Mouse (Mus musculus): ENCODE results near the gene Htr5b. TPM values are rescaled to one million over a fixed set of nuclear protein-coding genes. Genes with fewer than 3 reads are reported as not detected.

The Htr5b gene
- polyA plus RNA-seq, 1 experiment = not detected

DNA sequence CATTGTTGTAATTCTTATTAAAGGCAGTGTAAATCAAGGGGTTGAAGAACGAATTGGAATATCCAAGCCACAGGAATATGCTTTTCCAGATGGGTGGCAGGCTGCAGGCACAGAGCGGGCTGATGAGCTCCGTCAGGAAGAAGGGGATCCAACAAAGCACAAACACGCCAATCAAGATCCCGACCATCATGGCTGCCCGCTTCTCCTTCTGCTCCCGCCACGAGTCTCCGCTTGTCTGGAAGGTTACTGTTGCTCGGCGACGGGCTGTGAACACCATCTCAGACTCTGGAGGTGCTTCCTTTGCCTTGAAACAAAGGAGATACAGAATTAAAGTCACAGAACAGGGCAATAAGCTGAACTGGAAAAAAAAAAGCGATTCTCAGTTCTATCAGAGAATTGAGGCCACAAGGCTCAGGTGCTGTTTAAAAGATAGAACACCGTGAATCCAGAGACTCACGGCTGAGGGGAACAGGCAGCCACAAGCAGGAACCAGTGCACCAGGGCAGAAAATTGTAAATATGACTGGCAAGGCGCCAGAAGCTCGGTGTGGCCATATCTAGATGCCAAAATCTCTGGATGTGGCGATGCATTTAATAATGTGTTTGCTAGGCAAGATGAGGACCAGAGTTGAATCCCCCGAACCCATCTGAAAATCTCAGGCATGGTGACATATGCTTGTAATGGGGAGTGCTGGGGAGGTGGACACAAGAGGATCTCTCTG is 17.7 kb downstream of the Htr5b start:
- no peak overlapping the region for H3K4me3 ChIP-seq (ENCODE audit: insufficient read depth, low read depth, low read length)
- H3K4me1 ChIP-seq (ENCODE audit: control insufficient read depth, insufficient read depth, low read length) = no peaks in the 10 kb centered on the region
- WGBS = 70% methylated on average over 19 of the region's 19 CpGs
- no peak overlapping the region for H3K27ac ChIP-seq (ENCODE audit: insufficient read depth, low read depth, low read length)
- no peak for TF ChIP-seq POLR2A (IDR thresholded peaks at IDR 0.05; ENCODE audit: insufficient read depth, low read depth, low read length)
- no peak for TF ChIP-seq CTCF (IDR thresholded peaks at IDR 0.05; ENCODE audit: insufficient read depth, low read depth, low read length)

DNA sequence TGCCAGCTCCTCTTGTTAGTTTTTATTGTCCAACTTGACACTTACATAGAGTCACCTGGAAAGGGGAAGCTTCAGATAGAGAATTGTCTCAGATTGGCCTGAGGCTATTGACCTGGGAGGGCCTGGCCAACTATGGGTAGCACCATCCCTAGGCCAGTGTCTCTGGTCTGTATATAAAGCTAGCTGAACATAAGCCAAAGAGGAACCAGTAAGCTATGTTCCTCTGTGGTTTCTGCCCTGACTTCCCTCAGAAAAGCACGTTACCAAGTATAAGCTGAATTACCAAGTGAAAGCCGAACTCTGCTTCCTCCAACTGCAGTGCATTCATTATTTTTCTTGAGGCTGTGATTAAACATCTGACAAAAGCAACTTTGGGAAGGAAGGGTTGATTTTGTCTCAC is 19.5 kb downstream of the Htr5b start:
- 59% methylated on average over 2 of the region's 2 CpGs for WGBS
- H3K4me3 ChIP-seq (ENCODE audit: insufficient read depth, low read depth, low read length) = no peak overlapping the region
- no peaks in the 10 kb centered on the region for H3K4me1 ChIP-seq (ENCODE audit: control insufficient read depth, insufficient read depth, low read length)
- TF ChIP-seq POLR2A (IDR thresholded peaks at IDR 0.05; ENCODE audit: insufficient read depth, low read depth, low read length) = no peak
- TF ChIP-seq CTCF (IDR thresholded peaks at IDR 0.05; ENCODE audit: insufficient read depth, low read depth, low read length) = no peak
- H3K27ac ChIP-seq (ENCODE audit: insufficient read depth, low read depth, low read length) = no peak overlapping the region

DNA sequence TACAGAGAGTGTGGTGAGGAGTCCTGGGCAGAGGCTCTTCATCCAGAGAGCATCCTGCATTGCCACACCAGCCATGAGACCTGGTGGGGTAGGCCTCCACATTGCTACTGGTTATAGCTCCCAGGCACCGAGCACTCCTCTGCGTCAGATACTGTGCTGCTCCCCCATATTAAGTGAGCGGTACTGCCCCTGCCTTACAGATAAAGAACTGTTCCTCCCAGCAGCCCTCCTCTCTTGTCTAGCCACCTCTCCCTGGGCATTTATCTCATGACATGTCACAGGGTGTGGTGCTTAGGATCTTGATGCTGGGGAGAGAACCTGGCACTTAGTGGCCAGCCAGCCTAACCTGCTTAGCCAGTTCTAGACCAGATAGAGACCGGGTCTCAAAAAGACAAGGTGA is 31.2 kb downstream of the Htr5b start:
- Histone ChIP-seq H3K4me3 (ENCODE audit: insufficient read depth, low read depth, low read length) (no peak overlapping the region), H3K4me1 (ENCODE audit: control insufficient read depth, insufficient read depth, low read length) (no peaks in the 10 kb centered on the region), H3K27ac (ENCODE audit: insufficient read depth, low read depth, low read length) (no peak overlapping the region)
- WGBS = 97% methylated on average over 4 of the region's 4 CpGs
- TF ChIP-seq CTCF (IDR thresholded peaks at IDR 0.05; ENCODE audit: insufficient read depth, low read depth, low read length) (no peak), POLR2A (IDR thresholded peaks at IDR 0.05; ENCODE audit: insufficient read depth, low read depth, low read length) (no peak)

DNA sequence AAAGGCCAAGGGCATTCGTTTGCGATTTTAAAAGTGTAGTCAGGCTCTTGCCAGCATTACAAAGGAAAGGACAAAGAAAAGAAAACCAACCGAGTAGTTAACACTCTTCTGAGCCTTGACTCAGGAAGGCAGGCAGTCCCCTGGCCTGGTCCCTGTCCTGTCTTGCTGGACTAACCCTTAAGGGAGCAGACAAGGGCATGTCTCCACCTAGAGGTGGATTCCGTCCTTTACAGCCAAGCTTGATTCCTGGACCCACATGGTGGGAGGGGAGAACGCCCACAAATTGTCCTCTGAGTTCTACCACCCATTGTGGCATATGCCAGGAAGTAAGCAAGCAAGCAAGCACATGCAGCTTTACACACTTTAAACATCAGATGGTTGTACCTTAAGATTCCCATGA is 38.0 kb downstream of the Htr5b start:
- no peak overlapping the region for H3K4me3 ChIP-seq (ENCODE audit: insufficient read depth, low read depth, low read length)
- H3K4me1 ChIP-seq (ENCODE audit: control insufficient read depth, insufficient read depth, low read length) = no peaks in the 10 kb centered on the region
- no peak overlapping the region for H3K27ac ChIP-seq (ENCODE audit: insufficient read depth, low read depth, low read length)
- no peak for TF ChIP-seq POLR2A (IDR thresholded peaks at IDR 0.05; ENCODE audit: insufficient read depth, low read depth, low read length)
- no peak for TF ChIP-seq CTCF (IDR thresholded peaks at IDR 0.05; ENCODE audit: insufficient read depth, low read depth, low read length)
- 33% methylated on average over 5 of the region's 5 CpGs for WGBS

GRCm38 (mm10) chr1:121486803-121487202 is 41.5 kb downstream of the Htr5b start:
- no peak for TF ChIP-seq POLR2A (IDR thresholded peaks at IDR 0.05; ENCODE audit: insufficient read depth, low read depth, low read length)
- TF ChIP-seq CTCF (IDR thresholded peaks at IDR 0.05; ENCODE audit: insufficient read depth, low read depth, low read length) = no peak
- H3K4me3 ChIP-seq (ENCODE audit: insufficient read depth, low read depth, low read length) = no peak overlapping the region
- H3K4me1 ChIP-seq (ENCODE audit: control insufficient read depth, insufficient read depth, low read length) = no peaks in the 10 kb centered on the region
- H3K27ac ChIP-seq (ENCODE audit: insufficient read depth, low read depth, low read length) = no peak overlapping the region
- 93% methylated on average over 6 of the region's 6 CpGs for WGBS

- H3K27ac ChIP-seq (ENCODE audit: insufficient read depth, low read depth, low read length) = no peak overlapping the region
- 93% methylated on average over 4 of the region's 4 CpGs for WGBS
- peaks cover 6% of the 10 kb centered on the region for H3K4me1 ChIP-seq (ENCODE audit: control insufficient read depth, insufficient read depth, low read length)
- TF ChIP-seq CTCF (IDR thresholded peaks at IDR 0.05; ENCODE audit: insufficient read depth, low read depth, low read length) = no peak
- no peak for TF ChIP-seq POLR2A (IDR thresholded peaks at IDR 0.05; ENCODE audit: insufficient read depth, low read depth, low read length)
- H3K4me3 ChIP-seq (ENCODE audit: insufficient read depth, low read depth, low read length) = no peak overlapping the region
Measured at GRCm38 (mm10) chr1:121483091-121483490, 45.2 kb downstream of the Htr5b start.

DNA sequence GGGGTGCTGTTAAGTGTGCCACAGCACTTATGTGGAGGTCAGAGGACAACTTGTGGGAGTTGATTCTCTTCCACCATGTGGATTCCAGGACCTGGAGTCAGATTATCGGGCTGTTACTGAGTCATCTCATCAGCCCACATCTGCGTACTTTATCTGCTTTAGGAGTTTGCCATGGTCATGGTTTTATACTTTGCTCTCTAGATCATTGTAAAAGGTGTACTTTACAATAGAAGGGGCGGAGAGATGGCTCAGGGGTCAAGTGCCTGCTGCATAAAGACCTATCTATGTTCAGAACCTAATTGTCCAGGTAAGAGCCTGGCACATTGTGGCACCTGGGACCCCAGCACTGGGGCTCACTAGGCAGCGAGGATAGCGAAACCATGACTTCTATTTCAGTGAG is 48.9 kb downstream of the Htr5b start:
- Histone ChIP-seq H3K4me1 (ENCODE audit: control insufficient read depth, insufficient read depth, low read length) (peaks cover 6% of the 10 kb centered on the region), H3K4me3 (ENCODE audit: insufficient read depth, low read depth, low read length) (no peak overlapping the region), H3K27ac (ENCODE audit: insufficient read depth, low read depth, low read length) (no peak overlapping the region)
- TF ChIP-seq POLR2A (IDR thresholded peaks at IDR 0.05; ENCODE audit: insufficient read depth, low read depth, low read length) = no peak
- TF ChIP-seq CTCF (IDR thresholded peaks at IDR 0.05; ENCODE audit: insufficient read depth, low read depth, low read length) = no peak
- WGBS = 82% methylated on average over 5 of the region's 5 CpGs

DNA sequence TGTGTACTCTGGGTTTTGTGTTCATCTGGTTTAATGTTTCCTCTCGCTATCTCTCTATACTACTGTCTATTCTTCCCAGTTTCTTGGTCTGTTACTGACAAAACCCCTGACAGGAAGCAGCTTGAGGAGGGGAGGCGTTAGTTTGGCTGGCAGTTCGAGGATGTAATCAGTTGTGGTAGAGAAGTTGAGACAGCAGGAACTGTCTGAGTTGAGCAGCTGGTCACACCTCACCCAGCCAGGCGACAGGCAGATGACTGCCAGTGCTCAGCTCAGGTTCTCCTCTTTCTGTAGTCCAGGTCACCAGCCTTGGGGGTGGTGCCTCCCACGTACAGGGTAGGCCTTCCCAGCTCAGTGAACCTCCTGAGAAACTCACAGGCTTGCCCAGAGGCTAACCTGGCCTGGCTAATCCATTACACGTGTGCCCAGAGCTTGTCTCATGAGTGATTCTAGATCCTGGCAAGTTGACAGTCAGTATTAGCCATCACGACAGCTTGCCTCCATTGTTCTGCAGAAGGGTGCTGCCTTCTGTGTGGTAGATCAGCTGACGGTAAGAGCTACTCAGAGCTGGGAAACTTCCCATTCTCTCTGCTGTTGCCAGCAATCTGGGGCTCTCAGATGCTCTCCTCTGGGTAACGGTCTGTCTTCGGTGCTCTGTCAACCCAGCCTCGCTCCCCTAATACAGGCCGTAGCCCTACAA is 49.8 kb downstream of the Htr5b start:
- peaks cover 9% of the 10 kb centered on the region for H3K4me1 ChIP-seq (ENCODE audit: control insufficient read depth, insufficient read depth, low read length)
- WGBS = 73% methylated on average over 12 of the region's 12 CpGs
- H3K27ac ChIP-seq (ENCODE audit: insufficient read depth, low read depth, low read length) = peak overlapping the region; percentile 53
- H3K4me3 ChIP-seq (ENCODE audit: insufficient read depth, low read depth, low read length) = no peak overlapping the region
- TF ChIP-seq CTCF (IDR thresholded peaks at IDR 0.05; ENCODE audit: insufficient read depth, low read depth, low read length) (no peak), POLR2A (IDR thresholded peaks at IDR 0.05; ENCODE audit: insufficient read depth, low read depth, low read length) (no peak)

DNA sequence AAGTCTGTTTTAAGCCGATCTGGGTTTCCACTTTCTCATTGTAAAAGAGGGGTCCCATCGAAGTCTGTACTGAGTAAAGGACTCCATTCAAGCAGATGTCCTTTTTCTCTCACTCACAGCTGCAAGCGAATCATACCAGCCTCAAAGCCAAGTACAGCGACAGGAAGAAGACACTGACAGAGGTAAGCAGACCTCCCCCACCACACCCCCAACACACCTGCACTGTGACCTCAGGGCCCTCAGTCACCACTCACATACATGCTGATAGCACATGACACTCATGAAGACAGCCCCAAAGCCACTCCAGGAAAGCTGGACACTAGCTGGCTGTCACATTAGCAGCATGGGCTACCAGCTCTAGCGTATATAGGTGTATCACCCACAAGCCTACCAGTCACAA is 50.5 kb downstream of the Htr5b start:
- TF ChIP-seq POLR2A (IDR thresholded peaks at IDR 0.05; ENCODE audit: insufficient read depth, low read depth, low read length) (no peak), CTCF (IDR thresholded peaks at IDR 0.05; ENCODE audit: insufficient read depth, low read depth, low read length) (no peak)
- no peak overlapping the region for H3K27ac ChIP-seq (ENCODE audit: insufficient read depth, low read depth, low read length)
- H3K4me3 ChIP-seq (ENCODE audit: insufficient read depth, low read depth, low read length) = no peak overlapping the region
- WGBS = 90% methylated on average over 5 of the region's 5 CpGs
- peaks cover 9% of the 10 kb centered on the region for H3K4me1 ChIP-seq (ENCODE audit: control insufficient read depth, insufficient read depth, low read length)

Data from olfactory bulb, adult 2 months (tissue).